Mouse (Mus musculus): ENCODE results near the gene 2010300C02Rik. TPM values are rescaled to one million over a fixed set of nuclear protein-coding genes. Genes with fewer than 3 reads are reported as not detected.
A peak's percentile ranks its signal among the peaks of the same experiment; 100 is the strongest.
"Not testable (repeated sequence)": the region's sequence is repeated elsewhere in the genome, so short reads cannot be mapped to it uniquely, and the experiment has no call there.

2010300C02Rik gene
- polyA plus RNA-seq, 1 experiment from 2014 or later: 9.2 TPM

GRCm38 (mm10) chr1:37717415-37718195, 2.3 kb downstream of the 2010300C02Rik start:
- Histone ChIP-seq H3K4me2 (replicated peaks; ENCODE audit: low read depth, low read length) (no peak overlapping the region), H3K9ac (replicated peaks; ENCODE audit: low read depth) (no peak overlapping the region), H3K36me3 (ENCODE audit: insufficient read depth, low read length) (no peaks in the 10 kb centered on the region), H3K27me3 (replicated peaks; ENCODE audit: insufficient read depth, low read length) (0 out of 2 replicates have a peak, but pooled peaks cover 2% of the 10 kb centered on the region), H3K4me1 (ENCODE audit: insufficient read depth, low read depth, low read length) (no peaks in the 10 kb centered on the region), H3K27ac (ENCODE audit: low read length) (no peak overlapping the region; the same call in 1 of the 2 replicates), H3K9me3 (ENCODE audit: low read length) (no peaks in the 10 kb centered on the region), H3K4me3 (ENCODE audit: low read depth, low read length) (no peak overlapping the region)
- ATAC-seq (no peak), DNase-seq (ENCODE audit: low spot score) (no peak)
- 67% methylated on average over 14 of the region's 14 CpGs for WGBS
- TF ChIP-seq CTCF (IDR thresholded peaks at IDR 0.05) (no peak), EP300 (IDR thresholded peaks at IDR 0.05) (no peak)

GRCm38 (mm10) chr1:37712357-37712737, 7.5 kb downstream of the 2010300C02Rik start:
- not testable (repeated sequence) for ATAC-seq; DNase-seq (ENCODE audit: low spot score); H3K4me3 ChIP-seq (ENCODE audit: low read depth, low read length); H3K9me3 ChIP-seq (ENCODE audit: low read length); H3K36me3 ChIP-seq (ENCODE audit: insufficient read depth, low read length); H3K4me2 ChIP-seq (replicated peaks; ENCODE audit: low read depth, low read length); H3K9ac ChIP-seq (replicated peaks; ENCODE audit: low read depth); H3K4me1 ChIP-seq (ENCODE audit: insufficient read depth, low read depth, low read length); H3K27ac ChIP-seq (ENCODE audit: low read length); H3K27me3 ChIP-seq (replicated peaks; ENCODE audit: insufficient read depth, low read length)
- WGBS: 34% methylated on average over 4 of the region's 4 CpGs

DNA sequence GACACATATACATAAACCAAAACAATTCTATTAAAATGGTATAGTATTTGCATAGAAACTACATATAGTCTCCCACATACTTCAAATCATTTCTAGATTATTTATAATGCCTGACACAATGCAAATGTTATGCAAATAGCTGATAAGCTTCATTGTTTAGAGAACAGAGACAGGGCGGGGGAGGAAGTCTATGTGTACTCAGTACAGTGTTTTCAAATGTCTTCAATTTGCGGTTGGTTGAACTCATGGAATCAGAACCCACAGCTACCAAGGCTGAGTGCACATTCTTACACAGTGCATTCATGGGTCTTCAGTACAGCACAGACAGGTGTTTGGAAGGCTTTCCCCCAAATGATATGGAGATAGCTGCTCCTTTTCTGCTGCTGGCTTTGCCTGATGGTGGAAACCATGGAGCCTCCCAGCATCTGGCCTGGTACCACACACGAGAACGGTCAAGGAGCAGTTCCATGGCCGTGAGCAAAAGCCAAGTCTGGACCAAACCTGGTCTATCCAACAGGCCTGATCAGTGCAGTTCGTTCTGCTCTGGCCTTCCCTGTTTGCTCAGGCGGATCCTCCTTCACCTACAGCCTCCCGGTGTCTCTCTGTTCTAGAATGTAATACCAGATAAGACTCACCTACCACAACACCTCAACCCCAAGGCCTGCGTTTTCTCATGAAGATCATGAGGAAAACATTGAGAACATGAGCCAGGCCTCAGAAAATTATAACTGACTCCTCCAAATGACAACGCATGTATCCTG, 8.1 kb downstream of the 2010300C02Rik start:
- DNase-seq (ENCODE audit: low spot score): no peak
- Histone ChIP-seq H3K4me3 (ENCODE audit: low read depth, low read length) (no peak overlapping the region), H3K27me3 (replicated peaks; ENCODE audit: insufficient read depth, low read length) (no peaks in the 10 kb centered on the region), H3K36me3 (ENCODE audit: insufficient read depth, low read length) (no peaks in the 10 kb centered on the region), H3K9ac (replicated peaks; ENCODE audit: low read depth) (no peak overlapping the region), H3K9me3 (ENCODE audit: low read length) (no peaks in the 10 kb centered on the region), H3K4me2 (replicated peaks; ENCODE audit: low read depth, low read length) (no peak overlapping the region), H3K4me1 (ENCODE audit: insufficient read depth, low read depth, low read length) (no peaks in the 10 kb centered on the region), H3K27ac (ENCODE audit: low read length) (no peak overlapping the region)
- ATAC-seq: 0 out of 2 replicates have a peak, but pooled peaks have one; percentile 17
- WGBS: 83% methylated on average over 10 of the region's 10 CpGs
- no peak for TF ChIP-seq CTCF (IDR thresholded peaks at IDR 0.05)
- TF ChIP-seq EP300 (IDR thresholded peaks at IDR 0.05): no peak

- WGBS: 87% methylated on average over 5 of the region's 5 CpGs
- no peak for TF ChIP-seq EP300 (IDR thresholded peaks at IDR 0.05)
- no peak for TF ChIP-seq CTCF (IDR thresholded peaks at IDR 0.05)
- Histone ChIP-seq H3K36me3 (ENCODE audit: insufficient read depth, low read length) (no peaks in the 10 kb centered on the region), H3K27ac (ENCODE audit: low read length) (no peak overlapping the region), H3K27me3 (replicated peaks; ENCODE audit: insufficient read depth, low read length) (no peaks in the 10 kb centered on the region), H3K9me3 (ENCODE audit: low read length) (no peaks in the 10 kb centered on the region), H3K9ac (replicated peaks; ENCODE audit: low read depth) (no peak overlapping the region), H3K4me1 (ENCODE audit: insufficient read depth, low read depth, low read length) (no peaks in the 10 kb centered on the region), H3K4me2 (replicated peaks; ENCODE audit: low read depth, low read length) (no peak overlapping the region), H3K4me3 (ENCODE audit: low read depth, low read length) (no peak overlapping the region)
- DNase-seq (ENCODE audit: low spot score): no peak
- ATAC-seq: no peak
Measured at GRCm38 (mm10) chr1:37711082-37711481, 8.8 kb downstream of the 2010300C02Rik start.

- Histone ChIP-seq H3K9me3 (ENCODE audit: low read length) (no peaks in the 10 kb centered on the region), H3K9ac (replicated peaks; ENCODE audit: low read depth) (no peak overlapping the region), H3K27ac (ENCODE audit: low read length) (no peak overlapping the region), H3K4me3 (ENCODE audit: low read depth, low read length) (no peak overlapping the region), H3K27me3 (replicated peaks; ENCODE audit: insufficient read depth, low read length) (no peaks in the 10 kb centered on the region), H3K4me1 (ENCODE audit: insufficient read depth, low read depth, low read length) (no peaks in the 10 kb centered on the region), H3K4me2 (replicated peaks; ENCODE audit: low read depth, low read length) (no peak overlapping the region), H3K36me3 (ENCODE audit: insufficient read depth, low read length) (no peaks in the 10 kb centered on the region)
- no peak for TF ChIP-seq EP300 (IDR thresholded peaks at IDR 0.05)
- TF ChIP-seq CTCF (IDR thresholded peaks at IDR 0.05): no peak
- peak; percentile 33; the same call in 1 of the 2 replicates for ATAC-seq
- 55% methylated on average over 8 of the region's 8 CpGs for WGBS
- DNase-seq (ENCODE audit: low spot score): peak; percentile 40
Measured at GRCm38 (mm10) chr1:37709736-37710135, 10.1 kb downstream of the 2010300C02Rik start.

DNA sequence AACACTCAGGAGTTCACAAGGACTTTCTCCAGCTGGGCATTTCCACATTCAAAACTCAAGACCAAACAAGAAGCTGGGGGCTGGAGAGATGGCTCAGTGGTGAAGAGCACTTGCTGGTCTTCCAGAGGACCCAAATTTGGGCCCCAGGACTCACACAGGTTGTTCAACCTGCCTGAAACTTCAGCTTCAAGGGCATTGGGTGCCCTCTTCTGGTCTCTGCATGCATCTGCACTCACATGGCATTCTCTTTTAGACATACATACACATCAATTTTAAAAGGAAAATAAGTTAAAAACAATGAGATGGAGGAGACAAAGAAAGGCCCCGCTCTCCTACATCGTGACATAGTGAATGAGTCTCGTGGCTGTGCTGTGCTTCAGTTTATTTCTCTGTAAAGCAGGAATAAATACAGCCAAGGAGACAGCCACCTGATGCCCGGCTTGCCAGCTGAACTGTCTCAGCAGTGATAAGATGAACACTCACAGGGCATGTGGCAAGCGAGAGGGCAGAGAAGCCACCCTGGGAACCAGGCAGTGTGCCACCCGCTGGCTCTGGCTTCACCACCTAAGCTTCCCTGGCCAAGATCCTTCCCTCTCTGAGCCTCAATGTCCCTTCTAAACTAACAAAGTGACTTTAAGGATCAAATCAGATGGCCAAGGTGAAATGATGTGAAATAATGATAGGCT, 11.5 kb downstream of the 2010300C02Rik start:
- no peak for ATAC-seq
- Histone ChIP-seq H3K27ac (ENCODE audit: low read length) (no peak overlapping the region), H3K4me2 (replicated peaks; ENCODE audit: low read depth, low read length) (no peak overlapping the region), H3K9me3 (ENCODE audit: low read length) (no peaks in the 10 kb centered on the region), H3K36me3 (ENCODE audit: insufficient read depth, low read length) (no peaks in the 10 kb centered on the region), H3K9ac (replicated peaks; ENCODE audit: low read depth) (no peak overlapping the region), H3K4me1 (ENCODE audit: insufficient read depth, low read depth, low read length) (no peaks in the 10 kb centered on the region), H3K4me3 (ENCODE audit: low read depth, low read length) (no peak overlapping the region), H3K27me3 (replicated peaks; ENCODE audit: insufficient read depth, low read length) (no peaks in the 10 kb centered on the region)
- no peak for DNase-seq (ENCODE audit: low spot score)
- 86% methylated on average over 6 of the region's 6 CpGs for WGBS
- TF ChIP-seq EP300 (IDR thresholded peaks at IDR 0.05): no peak
- peak; percentile 44 for TF ChIP-seq CTCF (IDR thresholded peaks at IDR 0.05)
